Mouse (Mus musculus) forebrain, postnatal 0 days (tissue): Measurements from ENCODE around the gene Gm17087. TPM values are rescaled to one million over a fixed set of nuclear protein-coding genes. Genes with fewer than 3 reads are reported as not detected.

Experiments used
- ATAC-seq: fragments of 200-750 bp; cut with Nextera tagmentation; 2 replicates; pipeline ENCODE4 v1.8.0; 2017; ENCODE audit warnings: mild to moderate bottlenecking, moderate library complexity
- DNase-seq: peaks from one replicate; pipeline ENCODE4 v3.0.0-alpha.2; 2015
- H3K27ac ChIP-seq: fragments of 300-500 bp; sonication (generic); 2 replicates; pipeline ENCODE4 v1.5.1; 2014; ENCODE audit warnings: low read depth, mild to moderate bottlenecking, antibody characterized with exemption, low read length, moderate library complexity, mixed read lengths
- H3K27me3 ChIP-seq: fragments of 300-500 bp; sonication (generic); 2 replicates; pipeline ENCODE4 v1.6.1; 2014; ENCODE audit warnings: mild to moderate bottlenecking, low read length, mixed read lengths; ENCODE audit not compliant: insufficient read depth
- H3K36me3 ChIP-seq: fragments of 300-500 bp; sonication (generic); 2 replicates; pipeline ENCODE4 v1.6.1; 2014; ENCODE audit warnings: mild to moderate bottlenecking, moderate library complexity; ENCODE audit not compliant: insufficient read depth
- H3K4me1 ChIP-seq: fragments of 300-500 bp; sonication (generic); 2 replicates; pipeline ENCODE4 v1.6.1; 2014; ENCODE audit warnings: antibody characterized with exemption; ENCODE audit not compliant: insufficient read depth
- H3K4me2 ChIP-seq: fragments of 300-500 bp; sonication (generic); 2 replicates; pipeline ENCODE4 v1.6.1; 2014; ENCODE audit warnings: low read depth, mild to moderate bottlenecking, moderate library complexity
- H3K4me3 ChIP-seq: fragments of 300-500 bp; sonication (generic); 2 replicates; pipeline ENCODE4 v1.5.1; 2014; ENCODE audit warnings: low read depth, low read length, mixed read lengths
- H3K9ac ChIP-seq: fragments of 300-500 bp; sonication (generic); 2 replicates; pipeline ENCODE4 v1.6.1; 2014; ENCODE audit warnings: mild to moderate bottlenecking
- H3K9me3 ChIP-seq: fragments of 300-500 bp; sonication (generic); 2 replicates; pipeline ENCODE4 v1.6.1; 2016; ENCODE audit warnings: low read length
- CTCF ChIP-seq: sonication (generic); IDR thresholded peaks from 2 replicates; pipeline ENCODE4 v1.5.1; 2016; ENCODE audit warnings: antibody characterized with exemption, control low read depth, low read depth
- WGBS: fragments of 180-500 bp; shearing (Covaris S2); extraction: QIAGEN DNeasy Blood & Tissue Kit; methylation state at CpG from one replicate; pipeline ENCODE4 v1.1.7; 2014; 5-methylcytosine and 5-hydroxymethylcytosine counted together
- polyA plus RNA-seq: library from polyadenylated mRNA; unstranded; fragments of >200 nt; fragmentation: Nextera tagmentation; extraction: Ambion mirVana; gene quantifications from 2 replicates; pipeline ENCODE4 v1.2.1, GENCODE M21; 2015
- total RNA-seq: library from RNA; depleted of rRNA; stranded (reverse); fragments of >200 nt; gene quantifications from 2 replicates; pipeline ENCODE4 v1.2.3, GENCODE M21; 2014; rRNA removed

The Gm17087 gene
- total and polyA plus RNA-seq, 2 experiments from 2014 or later, result not detected

DNA sequence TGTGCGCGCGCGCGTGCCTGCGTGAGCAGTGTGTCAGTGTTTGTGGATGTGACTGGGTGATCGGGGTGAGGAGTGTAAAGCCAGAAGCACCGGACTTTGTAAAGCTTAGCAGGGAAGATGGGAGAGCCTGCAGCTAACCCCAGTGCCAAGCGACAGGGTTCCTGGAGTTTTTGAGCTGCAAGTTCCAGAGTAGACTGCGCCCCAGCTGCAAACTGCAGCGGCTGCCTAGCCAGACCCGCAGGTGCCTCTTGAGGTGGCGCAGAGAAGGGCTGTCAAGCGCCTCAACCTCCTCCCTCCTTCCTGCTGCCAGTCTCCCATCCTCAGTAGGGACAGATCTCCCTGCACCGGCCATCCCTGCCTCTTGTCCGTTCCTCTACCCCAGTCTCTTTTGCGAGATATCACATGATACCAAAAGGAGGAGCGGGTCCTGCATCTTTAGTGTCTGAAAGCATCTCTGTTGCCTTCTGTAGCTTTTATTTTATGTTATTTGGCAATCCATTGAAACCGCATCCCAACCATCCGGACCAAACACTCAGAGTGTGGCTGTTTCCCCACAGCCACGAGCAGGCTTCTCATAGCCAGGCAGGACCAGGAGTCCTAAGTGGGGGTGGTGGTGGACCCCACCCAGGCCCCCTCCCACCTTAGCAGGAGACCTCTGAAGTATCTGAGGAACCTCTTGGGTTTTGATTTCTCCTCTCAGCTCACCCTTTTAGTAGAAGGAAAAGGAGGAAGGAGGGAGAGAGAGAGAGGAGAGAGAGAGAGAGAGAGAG is 40.6 kb downstream of the Gm17087 start:
- ATAC-seq (no peak), DNase-seq (peak; percentile 45)
- H3K9me3 ChIP-seq, result no peaks in the 10 kb centered on the region
- TF ChIP-seq CTCF, result peak; percentile 25; the same call in 1 of the 2 replicates
- H3K4me1 ChIP-seq, result peaks cover 14% of the 10 kb centered on the region
- no peaks in the 10 kb centered on the region for H3K36me3 ChIP-seq
- H3K4me3 ChIP-seq, result peak overlapping the region; percentile 57
- 1% methylated on average over 21 of the region's 21 CpGs for WGBS
- H3K27ac ChIP-seq, result no peak overlapping the region
- H3K27me3 ChIP-seq, result no peaks in the 10 kb centered on the region
- H3K4me2 ChIP-seq, result peak overlapping the region; percentile 96
- H3K9ac ChIP-seq, result 0 out of 2 replicates have a peak overlapping the region, but pooled peaks have one; percentile 1

DNA sequence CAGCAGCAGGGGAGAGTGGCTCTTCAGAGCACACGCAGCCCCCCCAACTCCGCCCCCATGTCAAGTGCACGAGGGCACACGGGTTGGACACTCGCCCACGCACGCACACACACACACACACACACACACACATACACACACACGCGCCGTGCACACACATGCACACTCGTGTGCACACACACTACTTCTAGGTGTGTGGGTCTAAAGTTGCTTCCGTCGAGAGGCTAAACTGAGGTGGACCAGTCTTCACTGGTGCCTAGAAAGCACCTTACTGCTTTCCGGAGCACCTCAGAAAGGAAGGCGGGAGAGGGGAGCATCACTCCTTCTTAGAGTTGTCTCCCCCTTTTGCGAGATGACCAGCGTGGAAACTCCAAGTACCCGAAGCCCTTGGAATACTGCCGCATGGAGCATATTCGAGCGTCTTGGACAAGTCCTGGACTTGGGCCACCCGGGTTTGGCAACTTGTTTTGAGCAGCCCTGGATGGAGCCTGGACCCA is 41.5 kb downstream of the Gm17087 start, which contains the start of gene Pde10a:
Gene Pde10a (plus strand): TSS at position 148 of the 497 bp plus-strand sequence.
- ATAC-seq (no peak), DNase-seq (peak; percentile 36)
- Histone ChIP-seq H3K4me2 (peak within 1 kb of the TSS; percentile 96), H3K9ac (peak within 1 kb of the TSS; percentile 83), H3K4me1 (peaks cover 14% of the 10 kb centered on the region), H3K27ac (peak within 1 kb of the TSS; percentile 58), H3K4me3 (peak within 1 kb of the TSS; percentile 57), H3K9me3 (no peaks in the 10 kb centered on the region), H3K36me3 (no peaks in the 10 kb centered on the region), H3K27me3 (no peaks in the 10 kb centered on the region)
- under 1% methylated on average over 19 of the region's 22 CpGs for WGBS
- TF ChIP-seq CTCF, result no peak

GRCm38 (mm10) chr17:8524387-8525165 is 42.2 kb downstream of the Gm17087 start:
- H3K9ac ChIP-seq, result peak overlapping the region; percentile 83
- TF ChIP-seq CTCF, result peak; percentile 66
- H3K4me3 ChIP-seq, result peak overlapping the region; percentile 57
- H3K27me3 ChIP-seq, result no peaks in the 10 kb centered on the region
- peak; percentile 88 for DNase-seq
- H3K4me2 ChIP-seq, result peak overlapping the region; percentile 96
- ATAC-seq, result peak; percentile 91
- WGBS, result 2% methylated on average over 41 of the region's 45 CpGs
- peaks cover 14% of the 10 kb centered on the region for H3K4me1 ChIP-seq
- H3K27ac ChIP-seq, result peak overlapping the region; percentile 58
- H3K36me3 ChIP-seq, result no peaks in the 10 kb centered on the region
- H3K9me3 ChIP-seq, result no peaks in the 10 kb centered on the region

GRCm38 (mm10) chr17:8523986-8524385 is 42.8 kb downstream of the Gm17087 start:
- Histone ChIP-seq H3K27me3 (no peaks in the 10 kb centered on the region), H3K4me2 (peak overlapping the region; percentile 96), H3K9me3 (no peaks in the 10 kb centered on the region), H3K4me1 (peaks cover 14% of the 10 kb centered on the region), H3K36me3 (no peaks in the 10 kb centered on the region), H3K9ac (peak overlapping the region; percentile 83), H3K4me3 (peak overlapping the region; percentile 57), H3K27ac (peak overlapping the region; percentile 58)
- DNase-seq, result no peak
- 19% methylated on average over 3 of the region's 3 CpGs for WGBS
- ATAC-seq, result no peak; the same call in 1 of the 2 replicates
- TF ChIP-seq CTCF, result no peak

DNA sequence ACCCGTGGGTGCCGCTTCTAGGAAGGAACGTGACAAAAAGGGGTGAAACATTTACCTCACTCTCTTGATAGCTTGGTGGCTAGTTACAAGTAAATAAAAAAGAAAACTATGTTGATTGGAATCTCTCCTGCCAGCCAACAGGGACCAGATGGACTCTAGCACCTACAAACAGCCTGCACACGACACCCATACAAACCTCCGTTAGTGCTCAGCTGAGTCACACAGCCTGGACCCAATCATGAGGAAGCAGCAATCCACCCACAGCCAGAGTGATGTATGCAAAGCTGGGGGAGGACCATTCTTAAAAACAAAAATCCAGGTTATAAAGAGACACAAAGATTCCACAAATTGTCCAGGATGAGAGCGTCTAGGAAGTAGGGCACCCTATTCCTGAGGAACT is 50.7 kb downstream of the Gm17087 start:
- ATAC-seq (no peak), DNase-seq (no peak)
- no peak overlapping the region for H3K27ac ChIP-seq
- no peaks in the 10 kb centered on the region for H3K27me3 ChIP-seq
- H3K4me3 ChIP-seq, result no peak overlapping the region
- TF ChIP-seq CTCF, result no peak
- H3K9ac ChIP-seq, result no peak overlapping the region
- no peak overlapping the region for H3K4me2 ChIP-seq
- H3K36me3 ChIP-seq, result no peaks in the 10 kb centered on the region
- no peaks in the 10 kb centered on the region for H3K9me3 ChIP-seq
- H3K4me1 ChIP-seq, result no peaks in the 10 kb centered on the region
- 72% methylated on average over 6 of the region's 6 CpGs for WGBS

Other genes with a start within 250 kb of the Gm17087 start
- 22.8 and 24.0 TPM in 2 replicates for gene Prr18, start 229.5 kb downstream of the Gm17087 start, total RNA-seq
- gene Prr18, start 229.5 kb downstream of the Gm17087 start, polyA plus RNA-seq, result 11.1 and 15.6 TPM in 2 replicates
- 0.69 and 1.8 TPM in 2 replicates for gene T2, start 211.0 kb downstream of the Gm17087 start, total RNA-seq
- 0.51 and 0.60 TPM in 2 replicates for gene T2, start 211.0 kb downstream of the Gm17087 start, polyA plus RNA-seq
- gene T, start 132.5 kb downstream of the Gm17087 start, total RNA-seq, result 2.1 TPM in 1 of 2 replicates, not detected in the other
- gene T, start 132.5 kb downstream of the Gm17087 start, polyA plus RNA-seq, result 0.13 and 0.17 TPM in 2 replicates
- gene Pde10a, start 41.6 kb downstream of the Gm17087 start, total RNA-seq, result 55.4 and 71.2 TPM in 2 replicates
- 11.6 and 14.7 TPM in 2 replicates for gene Pde10a, start 41.6 kb downstream of the Gm17087 start, polyA plus RNA-seq